Mouse (Mus musculus): ENCODE data around the gene Rhd. TPM values are rescaled to one million over a fixed set of nuclear protein-coding genes. Genes with fewer than 3 reads are reported as not detected.

The Rhd gene
- total and polyA plus RNA-seq, 3 experiments = 0.79 to 1.3 (median 1.1) TPM

DNA sequence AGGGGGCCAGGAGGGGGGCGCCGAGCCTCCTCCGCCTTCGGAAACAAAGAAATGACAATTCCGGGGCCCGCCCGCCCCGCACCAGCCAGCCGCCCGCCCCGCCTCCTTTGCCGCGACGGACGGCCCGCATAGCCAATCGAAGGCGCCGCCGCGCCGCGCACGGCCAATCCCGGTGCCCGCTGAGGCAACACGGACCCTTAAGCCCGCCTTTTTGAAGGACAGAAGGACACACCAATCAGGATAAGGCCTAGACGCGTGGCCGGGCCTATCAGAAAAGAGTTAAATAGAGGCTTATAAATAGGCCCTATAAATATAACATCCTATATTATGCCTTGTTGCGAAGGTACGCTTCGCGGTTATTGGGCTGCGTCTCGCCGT is 11.1 kb upstream of the Rhd start, which contains the start of gene Maco1:
TSS of gene Maco1 (minus strand) at position 87 of the 378 bp plus-strand sequence.
- TF ChIP-seq USF2 (conservative IDR thresholded peaks at IDR 0.05; ENCODE audit: low read depth, low read length) = no peak
- TF ChIP-seq TBP (conservative IDR thresholded peaks at IDR 0.05; ENCODE audit: low read depth, low read length) = peak; percentile 63; the same call in 1 of the 2 replicates
- TF ChIP-seq NRF1 (IDR thresholded peaks at IDR 0.05; ENCODE audit: low read depth, low read length) = peak; percentile 44; the same call in 1 of the 2 replicates
- TF ChIP-seq CHD2 (IDR thresholded peaks at IDR 0.05; ENCODE audit: low read length) = peak; percentile 93
- peak; percentile 11; the same call in 1 of the 2 replicates for TF ChIP-seq ELF1 (IDR thresholded peaks at IDR 0.05; ENCODE audit: low read depth, low read length)
- in situ Hi-C loops (cut with MboI; ENCODE audit: low pct_ligation_motif_present, low pct_unique_long_range_greater_than_20kb, low sequenced_read_pairs) = no loop called here
- peak within 1 kb of the TSS; percentile 65 for H3K27ac ChIP-seq (ENCODE audit: insufficient read depth, low read depth)
- peak within 1 kb of the TSS; percentile 80 for H3K4me2 ChIP-seq (ENCODE audit: insufficient read depth, low read depth, poor library complexity, severe bottlenecking)
- H3K79me2 ChIP-seq (replicated peaks; ENCODE audit: control insufficient read depth, extremely low read depth, insufficient read depth, poor library complexity, severe bottlenecking) = no peaks in the 10 kb centered on the region; the same call in 1 of the 2 replicates
- DNase-seq (ENCODE audit: extremely low read depth) = peak; percentile 97
- H3K9me3 ChIP-seq (replicated peaks; ENCODE audit: low read length) = no peaks in the 10 kb centered on the region
- H3K4me3 ChIP-seq (replicated peaks in 1 of 3; ENCODE audit: low read depth in 2 of 3, low read length in 2 of 3, poor library complexity in 1 of 3) = peak within 1 kb of the TSS; percentile 75 to 95 (median 85)
- dilution Hi-C loops (cut with MboI; ENCODE audit: extremely low pct_ligation_motif_present, extremely low pct_unique_long_range_greater_than_20kb, low sequenced_read_pairs) = no loop called here
- H3K36me3 ChIP-seq (replicated peaks in 1 of 2; ENCODE audit: control insufficient read depth in 1 of 2, insufficient read depth in 1 of 2, low read length in 1 of 2) = no peaks in the 10 kb centered on the region
- peak within 1 kb of the TSS; percentile 83 for H3K9ac ChIP-seq (ENCODE audit: insufficient read depth, low read depth)
- H3K27me3 ChIP-seq (replicated peaks) = peaks cover 22% of the 10 kb centered on the region
- peaks cover 4 to 13% of the 10 kb centered on the region in 2 experiments; a peak in 2 of 4 replicates for H3K4me1 ChIP-seq (ENCODE audit: control insufficient read depth in 1 of 2, insufficient read depth in 2 of 2)

DNA sequence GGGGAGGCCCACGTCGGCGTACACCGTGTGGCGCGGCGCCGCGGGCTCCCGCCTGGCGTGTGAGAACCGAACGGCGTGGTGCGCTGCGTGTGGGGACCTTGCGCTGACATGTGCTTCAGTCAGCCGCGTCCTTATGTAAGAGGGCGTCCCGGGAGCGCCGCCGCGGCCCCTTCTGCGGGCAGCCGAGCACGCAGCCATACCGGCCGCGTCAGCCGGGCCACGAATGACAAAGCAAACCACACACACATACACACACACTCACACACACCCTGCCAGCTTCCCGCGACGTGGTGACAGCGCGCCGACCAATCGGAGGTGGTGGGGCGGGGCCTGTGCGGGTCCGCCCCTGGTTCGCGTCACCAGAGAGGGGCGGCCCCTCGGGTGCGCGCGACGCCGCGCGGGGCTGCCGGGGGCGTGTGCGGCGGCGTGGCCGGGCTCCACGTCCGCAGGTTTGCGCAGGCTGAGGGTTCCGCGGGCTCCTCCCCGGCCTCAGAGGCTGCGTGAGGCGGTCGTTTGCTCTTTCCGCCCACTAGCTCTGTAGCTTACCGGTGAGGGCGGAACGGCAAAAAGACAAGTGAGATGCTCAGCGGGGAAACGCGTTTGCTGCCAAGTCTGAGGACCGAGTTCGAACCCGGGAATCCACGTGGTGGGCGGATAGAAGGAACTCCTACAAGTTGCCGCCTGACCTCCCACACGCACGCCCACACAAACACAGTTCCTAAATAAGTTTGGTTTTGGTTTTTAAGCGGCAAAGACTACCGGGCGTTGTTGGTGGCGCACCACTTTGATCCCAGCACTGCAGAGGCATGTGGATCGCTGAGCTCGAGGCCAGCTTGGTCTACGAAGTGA is 10.5 kb upstream of the Rhd start:
- dilution Hi-C loops (cut with MboI; ENCODE audit: extremely low pct_ligation_motif_present, extremely low pct_unique_long_range_greater_than_20kb, low sequenced_read_pairs) (no loop called here), in situ Hi-C loops (cut with MboI; ENCODE audit: low pct_ligation_motif_present, low pct_unique_long_range_greater_than_20kb, low sequenced_read_pairs) (no loop called here)
- TF ChIP-seq TCF12 (IDR thresholded peaks at IDR 0.05; ENCODE audit: low read depth, low read length) = peak; percentile 53; the same call in 1 of the 2 replicates
- no peak for TF ChIP-seq CTCF (conservative IDR thresholded peaks at IDR 0.05 in 1 of 2, IDR thresholded peaks at IDR 0.05 in 1 of 2; ENCODE audit: low read depth in 2 of 2, low read length in 2 of 2)
- peak; percentile 55; the same call in 1 of the 2 replicates for TF ChIP-seq MYC (IDR thresholded peaks at IDR 0.05; ENCODE audit: low read depth, low read length)
- peak; percentile 81 for TF ChIP-seq ZMIZ1 (IDR thresholded peaks at IDR 0.05; ENCODE audit: low read depth, low read length)
- TF ChIP-seq ETS1 (conservative IDR thresholded peaks at IDR 0.05; ENCODE audit: low read depth, low read length) = no peak
- TF ChIP-seq POLR2AphosphoS2 (IDR thresholded peaks at IDR 0.05; ENCODE audit: low read depth, low read length) = 0 out of 2 replicates have a peak, but pooled peaks have one; percentile 27
- TF ChIP-seq NRF1 (IDR thresholded peaks at IDR 0.05; ENCODE audit: low read depth, low read length) = peak; percentile 83
- peak; percentile 40 for TF ChIP-seq HCFC1 (IDR thresholded peaks at IDR 0.05; ENCODE audit: low read depth, low read length)
- TF ChIP-seq BHLHE40 (IDR thresholded peaks at IDR 0.05; ENCODE audit: low read depth, low read length) = peak; percentile 8; the same call in 1 of the 2 replicates
- TF ChIP-seq SIN3A (IDR thresholded peaks at IDR 0.05; ENCODE audit: low read length) = peak; percentile 79
- TF ChIP-seq SMC3 (IDR thresholded peaks at IDR 0.05; ENCODE audit: low read depth, low read length) = no peak
- no peak for TF ChIP-seq JUND (conservative IDR thresholded peaks at IDR 0.05; ENCODE audit: low read depth, low read length)
- TF ChIP-seq MXI1 (IDR thresholded peaks at IDR 0.05; ENCODE audit: low read depth, low read length) = peak; percentile 97
- TF ChIP-seq MAZ (IDR thresholded peaks at IDR 0.05; ENCODE audit: low read depth, low read length) = peak; percentile 56; the same call in 1 of the 2 replicates
- TF ChIP-seq ELF1 (IDR thresholded peaks at IDR 0.05; ENCODE audit: low read depth, low read length) = peak; percentile 50
- TF ChIP-seq E2F4 (IDR thresholded peaks at IDR 0.05; ENCODE audit: insufficient replicate concordance, low read depth, low read length) = 0 out of 2 replicates have a peak, but pooled peaks have one; percentile 48
- TF ChIP-seq RCOR1 (conservative IDR thresholded peaks at IDR 0.05; ENCODE audit: low read depth, low read length) = no peak
- peak; percentile 77 for TF ChIP-seq POLR2A (IDR thresholded peaks at IDR 0.05; ENCODE audit: low read depth, low read length)
- TF ChIP-seq NELFE (IDR thresholded peaks at IDR 0.05; ENCODE audit: low read depth, low read length) = peak; percentile 80
- peak; percentile 86 for TF ChIP-seq MAX (IDR thresholded peaks at IDR 0.05; ENCODE audit: low read length)
- TF ChIP-seq MAFK (IDR thresholded peaks at IDR 0.05; ENCODE audit: insufficient replicate concordance, low read length) = peak; percentile 18; the same call in 1 of the 2 replicates
- Histone ChIP-seq H3K27ac (ENCODE audit: insufficient read depth, low read depth) (peak overlapping the region; percentile 65), H3K36me3 (replicated peaks in 1 of 2; ENCODE audit: control insufficient read depth in 1 of 2, insufficient read depth in 1 of 2, low read length in 1 of 2) (no peaks in the 10 kb centered on the region), H3K27me3 (replicated peaks) (peaks cover 22% of the 10 kb centered on the region), H3K9ac (ENCODE audit: insufficient read depth, low read depth) (peak overlapping the region; percentile 28), H3K4me2 (ENCODE audit: insufficient read depth, low read depth, poor library complexity, severe bottlenecking) (peak overlapping the region; percentile 58), H3K4me3 (replicated peaks in 1 of 3; ENCODE audit: low read depth in 2 of 3, low read length in 2 of 3, poor library complexity in 1 of 3) (peak overlapping the region; percentile 75 to 91 (median 85)), H3K79me2 (replicated peaks; ENCODE audit: control insufficient read depth, extremely low read depth, insufficient read depth, poor library complexity, severe bottlenecking) (no peaks in the 10 kb centered on the region; the same call in 1 of the 2 replicates), H3K9me3 (replicated peaks; ENCODE audit: low read length) (no peaks in the 10 kb centered on the region), H3K4me1 (ENCODE audit: control insufficient read depth in 1 of 2, insufficient read depth in 2 of 2) (peaks cover 4 to 13% of the 10 kb centered on the region in 2 experiments; a peak in 2 of 4 replicates)
- peak; percentile 82 for DNase-seq (ENCODE audit: extremely low read depth)

All from CH12.LX (cell line).